In genomic region chr11:96673792-96674191, GRCm38 (mm10) we compare ENCODE assay signal across 8 mouse cellular contexts.
DNase-seq lines count a peak whose midpoint lies in the region; ATAC-seq and TF ChIP-seq lines count a peak whose summit lies in the region.

No protein-coding gene starts in this region.

- intact Hi-C loops in heart, postnatal 14 days (cut with DNase I), result loop anchor here (5.0 kb wide), 4 partner anchors 51 to 396 kb away; no protein-coding TSS in a partner anchor

- no peak overlapping the region for H3K9ac ChIP-seq in embryonic facial prominence, embryonic 12.5 days
- H3K9ac ChIP-seq in lung, postnatal 0 days (replicated peaks; ENCODE audit: low read depth), result no peak overlapping the region

- no peak overlapping the region for H3K4me3 ChIP-seq in embryonic facial prominence, embryonic 12.5 days
- no peak overlapping the region for H3K4me3 ChIP-seq in lung, postnatal 0 days (ENCODE audit: low read depth, low read length)

- H3K4me1 ChIP-seq in embryonic facial prominence, embryonic 12.5 days, result peaks cover 13% of the 10 kb centered on the region; the same call in 1 of the 2 replicates
- H3K4me1 ChIP-seq in lung, postnatal 0 days (ENCODE audit: insufficient read depth, low read depth, low read length), result 0 out of 2 replicates have a peak, but pooled peaks cover 3% of the 10 kb centered on the region

- H3K27ac ChIP-seq in embryonic facial prominence, embryonic 12.5 days, result no peak overlapping the region
- no peak overlapping the region for H3K27ac ChIP-seq in lung, postnatal 0 days (ENCODE audit: low read length)

- peak overlapping the region; percentile 32; the same call in 1 of the 2 replicates for H3K4me2 ChIP-seq in embryonic facial prominence, embryonic 12.5 days (replicated peaks)
- peak overlapping the region; percentile 47 for H3K4me2 ChIP-seq in lung, postnatal 0 days (replicated peaks; ENCODE audit: low read depth, low read length)

- TF ChIP-seq CTCF in lung, postnatal 0 days (IDR thresholded peaks at IDR 0.05), result peak; percentile 80

- H3K36me3 ChIP-seq in embryonic facial prominence, embryonic 12.5 days, result no peaks in the 10 kb centered on the region
- no peaks in the 10 kb centered on the region for H3K36me3 ChIP-seq in lung, postnatal 0 days (ENCODE audit: insufficient read depth, low read length)

- 0 out of 2 replicates have a peak, but pooled peaks have one; percentile 52 for ATAC-seq in embryonic facial prominence, embryonic 12.5 days (ENCODE audit: insufficient number of reproducible peaks, insufficient read depth, low FRiP score, low TSS enrichment)
- peak; percentile 90 for ATAC-seq in lung, postnatal 0 days

- 3% methylated on average over 6 of the region's 6 CpGs for WGBS in embryonic facial prominence, embryonic 12.5 days
- 10% methylated on average over 6 of the region's 6 CpGs for WGBS in lung, postnatal 0 days

- H3K27me3 ChIP-seq in embryonic facial prominence, embryonic 12.5 days, result 0 out of 2 replicates have a peak, but pooled peaks cover 4% of the 10 kb centered on the region
- 0 out of 2 replicates have a peak, but pooled peaks cover 3% of the 10 kb centered on the region for H3K27me3 ChIP-seq in lung, postnatal 0 days (replicated peaks; ENCODE audit: insufficient read depth, low read length)

- no peaks in the 10 kb centered on the region for H3K9me3 ChIP-seq in embryonic facial prominence, embryonic 12.5 days
- H3K9me3 ChIP-seq in lung, postnatal 0 days (ENCODE audit: low read length), result no peaks in the 10 kb centered on the region

- DNase-seq in urinary bladder, postnatal 36 days (ENCODE audit: low spot score in 2 of 2), result peak; percentile 23 to 39
- DNase-seq in urinary bladder, postnatal 10 days (ENCODE audit: low spot score), result no peak
- DNase-seq in heart, postnatal 14 days, result peak; percentile 47 to 71
- DNase-seq in kidney, postnatal 4 days, result peak; percentile 79 to 84
- peak; percentile 81 for DNase-seq in lung, postnatal 0 days (ENCODE audit: low spot score)
- peak; percentile 30 for DNase-seq in retina, postnatal 7 days (ENCODE audit: low read depth, low spot score)
- no peak for DNase-seq in thymus, postnatal 14 days

- TF ChIP-seq EP300 in lung, postnatal 0 days (IDR thresholded peaks at IDR 0.05), result no peak

Comparison
In these comparisons a context has a peak if more than half of its experiments do, and no peak if none do; other contexts are left out.
1. DNase-seq: peak in urinary bladder, postnatal 36 days (2 of 2), heart, postnatal 14 days (2 of 2), kidney, postnatal 4 days (2 of 2), lung, postnatal 0 days (single experiment) and retina, postnatal 7 days (single experiment); none in urinary bladder, postnatal 10 days (single experiment) and thymus, postnatal 14 days (single experiment).